Mouse (Mus musculus) stomach, postnatal 0 days (tissue): Measurements from ENCODE around the gene P2rx7. TPM values are rescaled to one million over a fixed set of nuclear protein-coding genes. Genes with fewer than 3 reads are reported as not detected.

ENCODE experiments used
- ATAC-seq: fragments of 200-750 bp; cut with Nextera tagmentation; 2 replicates; pipeline ENCODE4 v1.8.0; 2017; ENCODE audit not compliant: low FRiP score, low TSS enrichment
- DNase-seq: peaks from one replicate; pipeline ENCODE4 v3.0.0-alpha.2; 2016; ENCODE audit warnings: low spot score
- H3K27ac ChIP-seq: fragments of 300-500 bp; sonication (generic); replicated peaks from 2 replicates; pipeline ENCODE4 v1.5.1; 2014; ENCODE audit warnings: mild to moderate bottlenecking, control low read depth
- H3K27me3 ChIP-seq: fragments of 300-500 bp; sonication (generic); 2 replicates; pipeline ENCODE4 v1.6.1; 2014; ENCODE audit warnings: low read length; ENCODE audit not compliant: control insufficient read depth, insufficient read depth
- H3K36me3 ChIP-seq: fragments of 300-500 bp; sonication (generic); 2 replicates; pipeline ENCODE4 v1.6.1; 2014; ENCODE audit warnings: low read length, mixed read lengths; ENCODE audit not compliant: control insufficient read depth, insufficient read depth
- H3K4me1 ChIP-seq: fragments of 300-500 bp; sonication (generic); replicated peaks from 2 replicates; pipeline ENCODE4 v1.6.1; 2014; ENCODE audit warnings: antibody characterized with exemption; ENCODE audit not compliant: control insufficient read depth, insufficient read depth
- H3K4me2 ChIP-seq: fragments of 300-500 bp; sonication (generic); replicated peaks from 2 replicates; pipeline ENCODE4 v1.6.1; 2014; ENCODE audit warnings: low read depth, mild to moderate bottlenecking, control low read depth, moderate library complexity
- H3K4me3 ChIP-seq: fragments of 300-500 bp; sonication (generic); 2 replicates; pipeline ENCODE4 v1.5.1; 2014; ENCODE audit warnings: low read depth, low read length, control low read depth
- H3K9ac ChIP-seq: fragments of 300-500 bp; sonication (generic); 2 replicates; pipeline ENCODE4 v1.6.1; 2014; ENCODE audit warnings: mild to moderate bottlenecking, low read length, control low read depth, mixed read lengths
- H3K9me3 ChIP-seq: fragments of 300-500 bp; sonication (generic); 2 replicates; pipeline ENCODE4 v1.6.1; 2016; ENCODE audit warnings: low read length; ENCODE audit not compliant: control insufficient read depth
- CTCF ChIP-seq: IDR thresholded peaks from 2 replicates; pipeline ENCODE4 v1.5.1; 2016; ENCODE audit warnings: antibody characterized with exemption, low read depth, mild to moderate bottlenecking, moderate library complexity
- EP300 ChIP-seq: optimal IDR thresholded peaks from 2 replicates; pipeline ENCODE3; 2016; ENCODE audit warnings: antibody characterized with exemption
- WGBS: fragments of 180-500 bp; shearing (Covaris S2); extraction: QIAGEN DNeasy Blood & Tissue Kit; methylation state at CpG from one replicate; pipeline ENCODE4 v1.1.7; 2014; 5-methylcytosine and 5-hydroxymethylcytosine counted together
- polyA plus RNA-seq: library from polyadenylated mRNA; unstranded; fragments of >200 nt; fragmentation: Nextera tagmentation; extraction: Ambion mirVana; gene quantifications from 2 replicates; pipeline ENCODE4 v1.2.1, GENCODE M21; 2015

Gene P2rx7
- polyA plus RNA-seq, 1 experiment from 2014 or later = 2.1 TPM

- no peak overlapping the region for H3K9ac ChIP-seq
- ATAC-seq (peak; percentile 45; the same call in 1 of the 2 replicates), DNase-seq (peak; percentile 33)
- H3K27ac ChIP-seq = no peak overlapping the region
- no peak overlapping the region for H3K4me3 ChIP-seq
- no peaks in the 10 kb centered on the region for H3K27me3 ChIP-seq
- no peaks in the 10 kb centered on the region for H3K9me3 ChIP-seq
- H3K36me3 ChIP-seq = no peaks in the 10 kb centered on the region
- no peak for TF ChIP-seq CTCF
- no peak for TF ChIP-seq EP300
- no peak overlapping the region for H3K4me2 ChIP-seq
- 59% methylated on average over 8 of the region's 8 CpGs for WGBS
- H3K4me1 ChIP-seq = no peaks in the 10 kb centered on the region
Observed at GRCm38 (mm10) chr5:122649264-122649663, 5.6 kb downstream of the P2rx7 start.

GRCm38 (mm10) chr5:122650100-122650499 lies 6.4 kb downstream of the P2rx7 start:
- H3K9me3 ChIP-seq = no peaks in the 10 kb centered on the region
- ATAC-seq (no peak), DNase-seq (no peak)
- no peak overlapping the region for H3K4me2 ChIP-seq
- TF ChIP-seq CTCF = no peak
- TF ChIP-seq EP300 = no peak
- no peaks in the 10 kb centered on the region for H3K27me3 ChIP-seq
- H3K4me3 ChIP-seq = no peak overlapping the region
- no peak overlapping the region for H3K9ac ChIP-seq
- H3K36me3 ChIP-seq = no peaks in the 10 kb centered on the region
- H3K4me1 ChIP-seq = no peaks in the 10 kb centered on the region
- H3K27ac ChIP-seq = no peak overlapping the region
- WGBS = 83% methylated on average over 8 of the region's 8 CpGs

- H3K9me3 ChIP-seq = no peaks in the 10 kb centered on the region
- WGBS = 63% methylated on average over 7 of the region's 7 CpGs
- no peaks in the 10 kb centered on the region for H3K27me3 ChIP-seq
- no peak overlapping the region for H3K4me3 ChIP-seq
- no peak overlapping the region for H3K27ac ChIP-seq
- H3K36me3 ChIP-seq = no peaks in the 10 kb centered on the region
- ATAC-seq (no peak), DNase-seq (no peak)
- no peak overlapping the region for H3K9ac ChIP-seq
- H3K4me2 ChIP-seq = no peak overlapping the region
- no peaks in the 10 kb centered on the region for H3K4me1 ChIP-seq
- no peak for TF ChIP-seq EP300
- TF ChIP-seq CTCF = no peak
Observed at GRCm38 (mm10) chr5:122652506-122652905, 8.8 kb downstream of the P2rx7 start.

GRCm38 (mm10) chr5:122653112-122653445 lies 9.4 kb downstream of the P2rx7 start:
- TF ChIP-seq EP300 (no peak), CTCF (no peak)
- no peak overlapping the region for H3K4me2 ChIP-seq

GRCm38 (mm10) chr5:122653446-122654267 lies 9.9 kb downstream of the P2rx7 start:
- TF ChIP-seq EP300 (no peak), CTCF (no peak)
- no peaks in the 10 kb centered on the region for H3K9me3 ChIP-seq
- H3K27ac ChIP-seq = peak overlapping the region; percentile 41; the same call in 1 of the 2 replicates
- no peak overlapping the region for H3K4me2 ChIP-seq
- WGBS = 39% methylated on average over 15 of the region's 15 CpGs
- no peak overlapping the region; the same call in 1 of the 2 replicates for H3K9ac ChIP-seq
- DNase-seq (no peak), ATAC-seq (no peak)
- no peak overlapping the region for H3K4me3 ChIP-seq
- no peaks in the 10 kb centered on the region for H3K27me3 ChIP-seq
- no peaks in the 10 kb centered on the region for H3K36me3 ChIP-seq
- H3K4me1 ChIP-seq = no peaks in the 10 kb centered on the region

More at GRCm38 (mm10) chr5:122653112-122653445, 9.4 kb downstream of the P2rx7 start:
- H3K9me3 ChIP-seq = no peaks in the 10 kb centered on the region
- no peaks in the 10 kb centered on the region for H3K27me3 ChIP-seq
- H3K4me1 ChIP-seq = no peaks in the 10 kb centered on the region
- H3K27ac ChIP-seq = no peak overlapping the region
- no peak overlapping the region for H3K9ac ChIP-seq
- no peaks in the 10 kb centered on the region for H3K36me3 ChIP-seq
- DNase-seq = no peak
- 59% methylated on average over 10 of the region's 10 CpGs for WGBS
- ATAC-seq = no peak
- no peak overlapping the region for H3K4me3 ChIP-seq

- ATAC-seq (peak; percentile 52; the same call in 1 of the 2 replicates), DNase-seq (no peak)
- Histone ChIP-seq H3K4me3 (no peak overlapping the region), H3K36me3 (no peaks in the 10 kb centered on the region), H3K27ac (peak overlapping the region; percentile 41; the same call in 1 of the 2 replicates), H3K4me2 (no peak overlapping the region), H3K9ac (no peak overlapping the region), H3K9me3 (no peaks in the 10 kb centered on the region), H3K4me1 (no peaks in the 10 kb centered on the region), H3K27me3 (no peaks in the 10 kb centered on the region)
- 31% methylated on average over 5 of the region's 5 CpGs for WGBS
- TF ChIP-seq EP300 (no peak), CTCF (no peak)
Observed at GRCm38 (mm10) chr5:122654268-122654573, 10.5 kb downstream of the P2rx7 start.
